Mouse (Mus musculus) R1 (cell line): ENCODE measurements around the gene Ptpn22.

ENCODE experiments used
- DNase-seq: peaks from one replicate; pipeline ENCODE4 v3.0.0-alpha.2; 2018; ENCODE audit warnings: low read depth, low spot score

Ptpn22 gene

DNA sequence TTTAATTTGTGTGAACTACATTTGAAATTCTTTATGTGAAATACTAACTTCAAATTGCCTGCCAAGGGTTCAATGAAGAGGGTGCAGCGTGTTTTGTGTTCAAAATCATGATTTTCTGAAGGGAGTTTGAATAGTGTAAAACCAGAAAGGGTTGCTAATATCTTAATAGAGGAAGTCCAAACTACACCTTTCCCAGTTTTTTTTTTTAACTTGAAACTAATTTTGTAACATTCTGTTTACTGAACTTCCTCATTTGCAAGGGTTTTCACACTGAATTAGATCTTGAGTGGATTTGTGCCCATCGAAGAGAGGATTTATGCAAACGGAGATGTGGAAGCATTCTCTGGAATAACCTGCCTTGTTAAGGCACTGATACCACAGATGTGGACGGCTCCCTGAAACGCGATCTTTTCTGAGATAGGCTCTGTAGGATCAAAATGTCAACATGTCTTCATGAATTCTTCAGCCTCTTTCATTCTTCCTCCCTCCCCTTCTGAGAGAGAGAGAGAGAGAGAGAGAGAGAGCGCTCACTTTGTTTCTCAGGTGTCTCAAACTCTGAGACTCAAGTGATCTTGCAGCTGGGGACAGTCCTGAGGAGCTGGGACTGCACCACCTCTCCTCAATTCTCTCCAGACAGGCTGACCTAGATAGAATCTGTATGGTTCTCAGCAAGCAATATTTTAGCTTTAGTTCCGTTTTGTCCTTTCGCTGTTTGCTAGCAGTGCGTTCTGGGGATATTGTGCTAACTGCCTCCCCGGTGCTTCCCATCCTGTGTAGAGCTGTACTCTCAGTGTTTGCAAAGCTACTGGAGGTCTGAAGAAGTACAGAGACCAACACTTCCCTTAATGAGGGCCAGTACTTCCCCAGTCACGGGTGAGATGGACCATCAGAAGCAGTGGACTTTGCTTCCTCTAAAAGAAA, at the start of gene Ptpn22:
Ptpn22 (plus strand) TSS at position 915 of the 921 bp plus-strand sequence.
- no peak for DNase-seq

- DNase-seq, result no peak
Observed at GRCm38 (mm10) chr3:103809799-103810150, 49.8 kb upstream of the Ptpn22 start.

DNA sequence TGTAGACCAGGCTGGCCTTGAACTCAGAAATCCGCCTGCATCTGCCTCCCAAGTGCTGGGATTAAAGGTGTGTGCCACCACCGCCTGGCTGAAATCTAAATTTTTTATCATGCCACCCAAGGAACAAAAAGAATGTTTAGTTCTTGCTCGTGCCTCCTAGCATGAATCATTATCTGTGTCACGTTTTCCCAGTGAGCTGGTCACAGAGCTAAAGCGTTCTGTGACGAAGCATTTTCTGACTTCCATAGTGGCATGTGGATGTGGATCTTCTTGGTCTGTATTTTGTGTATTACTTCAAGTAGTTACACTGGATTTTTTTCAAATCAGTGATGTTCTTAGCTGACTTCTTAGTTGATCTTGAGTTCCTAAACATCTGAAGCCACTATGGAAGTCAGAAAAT, 48.6 kb upstream of the Ptpn22 start:
- DNase-seq, result no peak

DNA sequence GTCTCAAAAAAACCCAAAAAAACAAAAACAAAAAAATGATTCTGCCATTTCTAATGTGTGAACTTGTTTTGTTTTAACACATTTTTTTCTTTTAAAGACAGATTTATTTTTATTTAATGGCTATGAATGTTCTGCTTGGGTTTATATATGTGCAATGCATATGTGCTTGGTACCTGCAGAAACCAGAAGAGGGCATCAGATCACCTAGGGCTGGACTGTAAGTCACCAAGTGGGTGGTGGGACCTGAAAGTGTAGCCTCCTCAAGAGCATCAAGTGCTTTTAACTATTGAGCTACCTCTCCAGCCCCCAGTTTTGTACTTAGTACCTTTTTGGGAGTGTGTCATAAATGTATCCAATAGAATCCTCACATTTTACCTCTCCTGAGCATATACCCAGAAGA, 32.0 kb upstream of the Ptpn22 start:
- DNase-seq, result no peak

DNA sequence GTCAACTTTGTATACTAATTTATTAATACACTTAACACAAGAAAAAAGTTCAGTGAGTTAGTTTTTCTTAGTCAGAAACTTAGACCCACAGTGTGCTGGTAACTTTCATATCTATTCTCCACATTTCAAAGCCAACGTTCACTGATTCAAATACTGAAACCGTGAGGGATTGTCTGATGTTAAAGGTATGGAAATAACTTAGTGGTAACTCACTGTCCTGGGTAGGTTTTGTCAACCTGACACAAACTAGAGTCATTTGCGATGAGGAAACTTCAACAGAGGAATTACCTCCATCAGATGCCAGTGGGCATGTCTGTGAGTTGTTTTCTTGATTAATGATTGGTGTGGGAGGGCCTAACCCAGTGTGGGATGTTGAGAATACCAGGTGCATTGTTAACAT, 30.6 kb upstream of the Ptpn22 start:
- no peak for DNase-seq

DNA sequence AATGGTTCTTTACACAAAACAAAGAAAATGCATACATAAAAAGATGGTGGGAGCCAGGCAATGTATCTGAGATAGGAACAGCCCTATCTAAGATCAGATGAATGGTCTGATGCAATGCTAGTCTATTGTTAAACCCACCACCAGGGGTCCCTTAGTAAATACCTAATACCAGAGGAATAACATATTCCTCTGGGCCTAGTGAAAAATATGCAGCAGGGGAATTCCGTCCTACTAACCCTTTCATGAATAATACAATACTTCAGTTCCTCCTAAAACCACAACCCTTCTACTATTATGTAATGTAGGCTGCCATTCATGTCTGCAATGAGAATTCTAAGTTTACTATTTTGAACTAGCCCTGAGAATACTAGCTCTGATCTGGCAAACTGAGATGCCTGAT, 28.9 kb upstream of the Ptpn22 start:
- DNase-seq, result peak; percentile 66

GRCm38 (mm10) chr3:103831146-103831545, 28.4 kb upstream of the Ptpn22 start:
- DNase-seq, result no peak

- DNase-seq, result no peak
Observed at GRCm38 (mm10) chr3:103832426-103832825, 27.2 kb upstream of the Ptpn22 start, which contains the start of gene Bcl2l15. Gene Bcl2l15 (plus strand): TSS chr3:103832601.

GRCm38 (mm10) chr3:103834001-103834400, 25.6 kb upstream of the Ptpn22 start:
- DNase-seq, result no peak

DNA sequence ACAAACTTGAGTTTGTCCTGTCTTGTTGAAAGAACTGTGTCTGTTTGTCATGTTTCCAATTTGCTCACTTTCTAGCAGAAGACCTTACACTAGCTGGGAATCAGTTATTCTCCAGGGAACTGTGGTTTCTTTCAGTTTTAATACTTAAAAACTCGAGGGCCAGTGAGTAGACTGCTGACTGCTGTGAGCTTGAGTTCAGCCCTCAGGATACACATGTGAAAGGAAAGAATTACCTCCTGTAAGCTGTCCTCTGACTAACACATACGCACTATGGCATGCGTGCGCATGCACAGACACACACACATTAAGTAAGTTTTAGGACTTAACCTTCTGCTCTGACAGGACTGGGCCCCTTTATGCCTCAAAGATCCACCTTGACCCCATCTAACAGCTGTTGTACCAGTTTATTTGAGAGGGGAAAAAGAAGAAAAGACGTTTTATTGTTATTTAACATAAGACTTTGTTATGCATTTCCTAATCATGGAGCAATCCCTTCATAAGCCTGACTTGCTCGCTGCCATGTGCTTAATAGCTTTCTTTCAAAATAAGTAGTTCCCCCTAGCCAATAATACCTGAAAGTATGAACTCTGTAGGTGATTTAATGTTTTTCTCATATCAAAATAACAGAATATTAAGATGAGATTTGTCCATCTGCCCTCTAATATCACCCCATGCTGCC, 24.2 kb upstream of the Ptpn22 start:
- DNase-seq, result no peak

GRCm38 (mm10) chr3:103835951-103836310, 23.7 kb upstream of the Ptpn22 start:
- DNase-seq, result no peak

- no peak for DNase-seq
Observed at GRCm38 (mm10) chr3:103836453-103836852, 23.1 kb upstream of the Ptpn22 start.

- DNase-seq, result peak; percentile 72
Observed at GRCm38 (mm10) chr3:103839711-103840110, 19.9 kb upstream of the Ptpn22 start.

GRCm38 (mm10) chr3:103840195-103840594, 19.4 kb upstream of the Ptpn22 start:
- peak; percentile 85 for DNase-seq

- peak; percentile 83 for DNase-seq
Observed at GRCm38 (mm10) chr3:103840946-103841345, 18.6 kb upstream of the Ptpn22 start.

GRCm38 (mm10) chr3:103850644-103851363, 8.8 kb upstream of the Ptpn22 start:
- peak; percentile 67 for DNase-seq

DNA sequence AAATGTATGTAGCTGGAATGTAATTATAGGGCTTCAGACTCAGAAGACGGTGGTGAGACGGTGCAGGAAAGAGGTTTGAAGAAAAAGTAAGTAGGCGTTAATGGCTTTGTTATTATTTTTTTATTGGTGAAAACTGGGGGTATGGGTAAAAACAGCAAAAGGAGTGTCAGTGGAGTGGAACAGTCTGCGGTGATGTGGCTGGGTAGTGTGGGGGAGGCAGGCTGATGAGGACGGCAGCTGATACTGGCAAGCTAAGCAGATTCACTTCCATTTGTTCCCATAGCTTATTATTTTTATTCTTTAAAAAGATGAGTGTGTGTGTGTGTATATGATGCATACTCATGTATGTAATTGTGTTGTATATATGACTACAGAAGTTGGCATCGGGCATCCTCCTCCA, 8.1 kb upstream of the Ptpn22 start:
- DNase-seq, result no peak

DNA sequence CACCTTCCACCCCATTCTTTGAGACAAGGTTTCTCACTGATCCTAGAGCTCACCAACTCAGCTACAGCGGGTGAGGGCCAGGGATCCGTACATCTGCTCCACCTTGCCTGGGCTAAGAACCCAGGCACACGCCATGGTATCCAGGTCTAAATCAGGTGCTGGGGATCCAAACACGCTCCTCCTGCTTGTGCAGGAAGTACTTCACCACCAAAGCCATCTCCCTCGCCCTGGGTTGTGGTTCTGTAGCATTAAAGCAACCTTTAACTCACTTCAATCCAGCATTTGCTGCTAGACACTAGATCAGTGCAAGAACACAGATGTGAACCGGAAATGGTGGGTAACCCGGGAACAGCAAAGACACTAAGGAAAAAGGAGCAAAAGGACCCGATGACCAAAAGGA, 7.7 kb upstream of the Ptpn22 start:
- no peak for DNase-seq

DNA sequence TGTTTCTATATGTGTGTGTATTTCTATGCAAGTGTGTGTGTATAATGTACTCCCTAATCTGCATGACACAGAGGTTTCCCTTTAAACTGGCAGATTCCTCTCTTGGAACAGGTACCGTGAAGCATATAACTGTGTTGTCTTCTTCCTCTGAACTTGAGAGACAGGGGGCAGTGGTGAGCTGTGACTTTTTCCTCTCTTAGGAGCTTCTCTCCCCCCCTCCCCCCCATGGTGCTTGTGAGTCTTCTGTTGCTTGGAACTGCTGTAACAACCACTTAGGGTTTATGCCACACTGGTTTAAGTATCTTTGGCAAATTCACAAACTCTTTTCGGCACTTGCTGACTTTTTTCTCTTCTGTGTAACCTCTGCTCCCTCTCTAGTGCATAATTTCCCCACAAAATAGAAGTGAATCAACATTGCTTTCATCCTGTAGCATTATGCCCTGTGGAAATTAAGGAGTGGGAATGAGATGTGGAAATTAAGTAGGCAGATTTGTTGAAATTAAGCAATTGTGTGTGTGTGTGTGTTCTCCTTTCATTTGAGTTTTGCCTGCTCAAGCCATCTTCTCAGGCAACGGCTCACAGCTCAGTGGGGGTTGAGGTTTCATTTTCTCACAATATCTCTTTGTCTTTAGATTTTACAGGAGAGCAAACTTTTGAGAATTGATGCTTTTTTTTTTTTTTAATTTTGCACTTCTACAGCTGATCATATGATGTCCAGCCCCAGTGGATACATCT, 6.9 kb upstream of the Ptpn22 start:
- DNase-seq, result peak; percentile 90

DNA sequence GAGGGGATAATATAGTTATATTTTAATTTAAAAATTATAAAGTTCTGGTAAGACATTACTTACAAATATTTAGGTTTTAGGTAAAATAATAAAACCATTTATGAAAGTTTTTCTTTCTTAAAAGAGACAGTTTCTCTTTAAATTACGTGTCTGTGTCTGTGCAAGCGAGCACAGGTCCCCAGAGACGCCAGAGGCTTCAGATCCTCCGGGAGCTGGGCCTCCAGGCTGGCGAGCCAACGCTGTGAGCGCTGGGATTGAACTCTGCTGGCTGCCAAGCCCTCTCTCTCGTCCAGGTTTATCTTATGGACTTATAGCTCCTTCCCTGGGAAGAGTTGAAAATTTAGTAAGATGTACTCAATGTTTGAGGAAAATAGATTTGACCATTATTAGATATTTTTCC, 5.8 kb upstream of the Ptpn22 start:
- DNase-seq, result no peak

DNA sequence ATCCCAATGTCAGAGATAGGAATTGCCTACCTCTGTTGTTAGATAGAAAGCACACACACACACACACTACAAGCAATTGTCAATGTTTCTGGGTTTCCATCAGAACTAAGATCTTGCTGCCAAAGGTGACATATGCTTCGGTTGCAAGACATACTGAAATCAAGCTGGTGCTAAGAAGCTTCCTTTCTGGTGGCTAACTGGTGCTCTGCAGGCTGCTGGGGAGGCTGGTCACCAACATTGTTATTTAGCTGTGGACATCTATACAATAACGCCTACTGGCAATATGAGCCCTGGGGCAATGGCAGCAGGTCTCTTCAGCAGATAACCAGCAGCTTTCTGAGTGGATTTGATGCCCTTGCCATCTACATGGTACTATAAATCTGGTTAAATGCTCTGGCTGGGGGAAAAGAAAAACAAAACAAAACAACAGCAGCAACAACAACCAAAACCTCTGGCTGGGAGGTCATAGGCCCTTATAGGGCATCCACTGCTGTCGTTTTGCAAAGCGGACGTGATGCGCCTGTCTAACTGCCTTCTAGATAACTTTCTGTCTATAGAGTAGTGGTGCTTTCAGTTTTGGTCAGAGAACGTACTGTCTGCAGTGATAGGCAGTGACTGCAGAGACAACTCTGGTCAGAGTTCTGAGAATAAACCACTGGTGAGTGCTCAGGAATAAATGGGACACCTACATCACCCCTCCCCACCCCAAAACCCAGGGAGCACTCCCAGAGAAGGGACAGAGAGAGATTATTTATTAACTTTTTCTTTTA, 2.4 kb upstream of the Ptpn22 start:
- DNase-seq, result no peak
